Mouse (Mus musculus) heart, embryonic 13.5 days (tissue): Measurements from ENCODE around the gene Mkln1. TPM values are rescaled to one million over a fixed set of nuclear protein-coding genes. Genes with fewer than 3 reads are reported as not detected.

Experiments used
- ATAC-seq: fragments of 200-750 bp; cut with Nextera tagmentation; 2 replicates; pipeline ENCODE4 v1.8.0; 2017; ENCODE audit warnings: moderate TSS enrichment; ENCODE audit not compliant: insufficient number of reproducible peaks, low FRiP score, low TSS enrichment; ENCODE audit errors: extremely low read depth
- H3K27ac ChIP-seq: fragments of 300-500 bp; sonication (generic); replicated peaks from 2 replicates; pipeline ENCODE4 v1.5.1; 2015; ENCODE audit warnings: moderate library complexity, mild to moderate bottlenecking, inconsistent platforms
- H3K27me3 ChIP-seq: fragments of 300-500 bp; sonication (generic); replicated peaks from 2 replicates; pipeline ENCODE4 v1.6.1; 2015; ENCODE audit warnings: mild to moderate bottlenecking, inconsistent platforms
- H3K36me3 ChIP-seq: fragments of 300-500 bp; sonication (generic); 2 replicates; pipeline ENCODE4 v1.6.1; 2015; ENCODE audit warnings: mild to moderate bottlenecking, inconsistent platforms
- H3K4me1 ChIP-seq: fragments of 300-500 bp; sonication (generic); 2 replicates; pipeline ENCODE4 v1.6.1; 2015; ENCODE audit warnings: inconsistent platforms
- H3K4me2 ChIP-seq: fragments of 300-500 bp; sonication (generic); 2 replicates; pipeline ENCODE4 v1.6.1; 2015; ENCODE audit warnings: inconsistent platforms, mild to moderate bottlenecking, moderate library complexity
- H3K4me3 ChIP-seq: fragments of 300-500 bp; sonication (generic); 2 replicates; pipeline ENCODE4 v1.5.1; 2015; ENCODE audit warnings: moderate library complexity, mild to moderate bottlenecking, inconsistent platforms
- H3K9ac ChIP-seq: fragments of 300-500 bp; sonication (generic); 2 replicates; pipeline ENCODE4 v1.6.1; 2015; ENCODE audit warnings: inconsistent platforms, mild to moderate bottlenecking, moderate library complexity
- H3K9me3 ChIP-seq: fragments of 300-500 bp; sonication (generic); 2 replicates; pipeline ENCODE4 v1.6.1; 2016; ENCODE audit warnings: inconsistent platforms
- WGBS: fragments of 180-500 bp; shearing (Covaris S2); methylation state at CpG from one replicate; pipeline ENCODE4 v1.1.7; 2015; ENCODE audit warnings: mixed read lengths; 5-methylcytosine and 5-hydroxymethylcytosine counted together
- polyA plus RNA-seq: library from polyadenylated mRNA; unstranded; fragments of >200 nt; fragmentation: Nextera tagmentation; extraction: Ambion mirVana; gene quantifications from 2 replicates; pipeline ENCODE4 v1.2.1, GENCODE M21; 2015

The Mkln1 gene
- polyA plus RNA-seq, 1 experiment from 2014 or later = 172 TPM

GRCm38 (mm10) chr6:31373084-31373673, 25.4 kb upstream of the Mkln1 start:
- no peak for ATAC-seq
- 74% methylated on average over 6 of the region's 6 CpGs for WGBS
- H3K4me1 ChIP-seq = peaks cover 29% of the 10 kb centered on the region
- H3K4me2 ChIP-seq = no peak overlapping the region
- H3K4me3 ChIP-seq = no peak overlapping the region
- no peaks in the 10 kb centered on the region for H3K27me3 ChIP-seq
- H3K9ac ChIP-seq = no peak overlapping the region
- H3K36me3 ChIP-seq = no peaks in the 10 kb centered on the region
- no peak overlapping the region for H3K27ac ChIP-seq
- H3K9me3 ChIP-seq = no peaks in the 10 kb centered on the region

DNA sequence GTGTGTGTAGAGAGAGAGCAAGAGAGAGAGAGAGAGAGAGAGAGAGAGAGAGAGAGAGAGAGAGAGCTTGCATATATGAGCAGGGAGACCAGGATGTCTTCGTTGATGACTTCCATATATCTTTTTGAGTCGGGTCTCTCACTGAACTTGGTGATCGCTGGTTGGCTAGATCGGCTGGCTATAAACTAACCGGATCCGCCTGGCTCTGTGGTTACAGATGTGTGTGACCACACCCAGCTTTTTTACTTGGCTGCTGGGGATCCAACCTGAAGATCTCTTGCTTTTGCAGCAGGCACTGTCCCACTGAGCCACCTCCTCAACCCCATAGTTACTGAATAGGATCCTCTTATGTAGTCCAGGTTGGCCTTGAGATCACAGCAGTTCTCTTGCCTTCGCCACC, 15.5 kb upstream of the Mkln1 start:
- WGBS = 88% methylated on average over 7 of the region's 7 CpGs
- Histone ChIP-seq H3K36me3 (no peaks in the 10 kb centered on the region), H3K4me3 (no peak overlapping the region)

GRCm38 (mm10) chr6:31384794-31385193, 13.7 kb upstream of the Mkln1 start:
- Histone ChIP-seq H3K4me2 (no peak overlapping the region), H3K27me3 (no peaks in the 10 kb centered on the region), H3K9me3 (peaks cover 7% of the 10 kb centered on the region; the same call in 1 of the 2 replicates), H3K9ac (no peak overlapping the region), H3K27ac (no peak overlapping the region), H3K4me3 (no peak overlapping the region), H3K36me3 (no peaks in the 10 kb centered on the region), H3K4me1 (peaks cover 5% of the 10 kb centered on the region)
- no peak for ATAC-seq
- WGBS = 46% methylated on average over 5 of the region's 5 CpGs

More for the DNA sequence above, 15.5 kb upstream of the Mkln1 start:
- ATAC-seq = no peak
- Histone ChIP-seq H3K4me1 (0 out of 2 replicates have a peak, but pooled peaks cover 3% of the 10 kb centered on the region), H3K27ac (no peak overlapping the region), H3K9me3 (peaks cover 7% of the 10 kb centered on the region; the same call in 1 of the 2 replicates), H3K4me2 (no peak overlapping the region), H3K27me3 (no peaks in the 10 kb centered on the region), H3K9ac (no peak overlapping the region)

- 0 out of 2 replicates have a peak, but pooled peaks cover under 1% of the 10 kb centered on the region for H3K9me3 ChIP-seq
- H3K36me3 ChIP-seq = no peaks in the 10 kb centered on the region
- 82% methylated on average over 10 of the region's 10 CpGs for WGBS
- H3K4me3 ChIP-seq = no peak overlapping the region
- peaks cover 12% of the 10 kb centered on the region for H3K4me1 ChIP-seq
- ATAC-seq = no peak
- H3K9ac ChIP-seq = no peak overlapping the region
- H3K27me3 ChIP-seq = no peaks in the 10 kb centered on the region
- H3K4me2 ChIP-seq = no peak overlapping the region
- no peak overlapping the region for H3K27ac ChIP-seq
Observed at GRCm38 (mm10) chr6:31385281-31386145, 13.0 kb upstream of the Mkln1 start.

- H3K36me3 ChIP-seq = no peaks in the 10 kb centered on the region
- H3K4me2 ChIP-seq = no peak overlapping the region
- no peak overlapping the region for H3K27ac ChIP-seq
- ATAC-seq = no peak; the same call in 1 of the 2 replicates
- no peak overlapping the region for H3K4me3 ChIP-seq
- WGBS = 79% methylated on average over 6 of the region's 6 CpGs
- no peak overlapping the region; the same call in 1 of the 2 replicates for H3K9ac ChIP-seq
- H3K27me3 ChIP-seq = no peaks in the 10 kb centered on the region
- H3K9me3 ChIP-seq = no peaks in the 10 kb centered on the region
- H3K4me1 ChIP-seq = peaks cover 14% of the 10 kb centered on the region
Observed at GRCm38 (mm10) chr6:31389716-31390115, 8.8 kb upstream of the Mkln1 start.

- peak overlapping the region; percentile 57; the same call in 1 of the 2 replicates for H3K27ac ChIP-seq
Observed at GRCm38 (mm10) chr6:31390243-31390981, 8.1 kb upstream of the Mkln1 start.

GRCm38 (mm10) chr6:31392871-31393270, 5.7 kb upstream of the Mkln1 start:
- H3K4me2 ChIP-seq = no peak overlapping the region
- H3K27me3 ChIP-seq = no peaks in the 10 kb centered on the region
- no peak overlapping the region for H3K9ac ChIP-seq
- ATAC-seq = no peak
- 83% methylated on average over 5 of the region's 5 CpGs for WGBS
- no peak overlapping the region for H3K27ac ChIP-seq
- H3K36me3 ChIP-seq = no peaks in the 10 kb centered on the region
- no peak overlapping the region for H3K4me3 ChIP-seq
- peaks cover 15% of the 10 kb centered on the region for H3K4me1 ChIP-seq
- H3K9me3 ChIP-seq = no peaks in the 10 kb centered on the region

More at GRCm38 (mm10) chr6:31390243-31390981, 8.1 kb upstream of the Mkln1 start:
- Histone ChIP-seq H3K9me3 (no peaks in the 10 kb centered on the region), H3K4me2 (no peak overlapping the region), H3K9ac (no peak overlapping the region; the same call in 1 of the 2 replicates), H3K27me3 (no peaks in the 10 kb centered on the region), H3K4me1 (peaks cover 12% of the 10 kb centered on the region), H3K36me3 (no peaks in the 10 kb centered on the region), H3K4me3 (no peak overlapping the region)
- 35% methylated on average over 8 of the region's 8 CpGs for WGBS
- ATAC-seq = no peak

DNA sequence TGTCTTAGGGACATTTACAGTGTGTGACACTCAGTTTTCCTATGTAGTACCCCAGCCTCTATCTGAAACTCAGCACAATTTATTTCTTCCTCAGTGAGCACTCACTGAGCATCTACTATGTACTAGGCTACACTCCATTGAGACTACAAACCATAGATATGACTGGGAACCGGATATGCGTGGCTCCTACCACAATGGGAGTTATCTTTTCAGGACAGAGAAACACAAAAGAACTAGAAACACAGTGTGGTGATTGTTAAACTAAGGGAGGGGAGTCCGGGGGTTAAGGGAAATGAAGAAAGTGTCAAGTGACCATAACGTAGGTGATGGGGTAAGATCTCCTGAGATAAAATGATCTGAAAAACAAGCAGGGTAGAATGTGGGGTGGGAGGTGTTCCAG, 2.4 kb upstream of the Mkln1 start:
- no peak overlapping the region for H3K9ac ChIP-seq
- no peaks in the 10 kb centered on the region for H3K9me3 ChIP-seq
- no peak overlapping the region for H3K4me2 ChIP-seq
- WGBS = 60% methylated on average over 4 of the region's 4 CpGs
- no peak for ATAC-seq
- H3K4me3 ChIP-seq = no peak overlapping the region
- no peaks in the 10 kb centered on the region for H3K36me3 ChIP-seq
- peaks cover 21% of the 10 kb centered on the region for H3K4me1 ChIP-seq
- H3K27me3 ChIP-seq = no peaks in the 10 kb centered on the region
- no peak overlapping the region for H3K27ac ChIP-seq

DNA sequence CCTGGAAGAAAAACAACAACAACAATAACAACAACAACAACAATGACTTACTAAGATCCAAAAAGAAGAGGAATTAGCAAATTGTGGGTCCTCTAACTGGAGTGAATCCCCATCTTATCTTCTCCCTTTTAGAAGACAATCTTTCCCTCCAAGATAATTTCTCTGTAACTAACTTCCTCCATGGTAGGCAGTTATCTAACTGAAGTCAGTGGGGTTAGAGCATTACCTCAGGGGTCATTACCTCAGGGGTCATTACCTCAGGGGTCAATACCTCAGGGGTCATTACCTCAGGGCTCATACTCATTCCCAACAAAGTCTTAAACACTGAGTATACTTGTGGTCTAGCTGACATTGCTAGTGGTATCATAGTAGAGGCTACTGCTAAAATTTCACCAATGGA, 1.2 kb upstream of the Mkln1 start:
- Histone ChIP-seq H3K4me3 (no peak overlapping the region), H3K9me3 (no peaks in the 10 kb centered on the region), H3K36me3 (no peaks in the 10 kb centered on the region), H3K4me1 (peaks cover 29% of the 10 kb centered on the region), H3K4me2 (no peak overlapping the region), H3K9ac (no peak overlapping the region), H3K27me3 (no peaks in the 10 kb centered on the region), H3K27ac (no peak overlapping the region)
- ATAC-seq = no peak

DNA sequence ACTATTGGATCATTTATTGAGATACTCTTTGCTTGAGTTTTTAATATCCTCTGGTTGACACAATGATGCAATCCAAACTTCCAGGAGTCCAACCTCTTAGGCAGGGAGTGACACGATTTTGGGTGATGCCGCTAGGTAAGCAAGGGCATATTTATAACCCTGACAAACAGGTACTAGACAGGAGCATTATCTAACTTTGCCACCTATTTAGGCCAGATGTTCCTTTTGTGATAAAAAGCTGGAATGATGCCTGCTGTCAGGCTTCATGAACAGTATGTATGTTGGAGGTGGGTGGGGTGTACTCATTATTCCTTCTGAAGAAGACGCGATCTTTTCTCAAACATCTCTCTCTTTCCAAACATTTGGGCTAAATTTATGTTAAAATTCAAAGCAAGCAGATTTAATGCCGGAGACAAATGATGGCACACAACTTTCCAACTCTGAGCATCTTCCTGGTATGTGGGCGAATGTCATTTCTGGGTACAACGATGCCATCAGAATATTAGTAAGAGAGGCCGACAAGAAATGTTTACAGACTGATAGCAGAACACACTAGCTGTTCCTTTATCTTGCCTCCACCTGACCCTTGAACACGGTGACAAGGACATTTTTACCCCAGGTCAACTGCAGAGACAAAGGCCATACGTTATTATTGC, 632 bp upstream of the Mkln1 start:
- Histone ChIP-seq H3K4me3 (peak overlapping the region; percentile 97), H3K4me2 (peak overlapping the region; percentile 95), H3K27me3 (no peaks in the 10 kb centered on the region), H3K27ac (peak overlapping the region; percentile 95), H3K9ac (peak overlapping the region; percentile 99), H3K36me3 (no peaks in the 10 kb centered on the region), H3K9me3 (no peaks in the 10 kb centered on the region), H3K4me1 (peaks cover 34% of the 10 kb centered on the region)
- 45% methylated on average over 10 of the region's 10 CpGs for WGBS
- no peak for ATAC-seq

GRCm38 (mm10) chr6:31399206-31399549, 643 bp downstream of the Mkln1 start:
- no peak for ATAC-seq
- Histone ChIP-seq H3K9ac (peak overlapping the region; percentile 99), H3K27me3 (no peaks in the 10 kb centered on the region), H3K4me2 (peak overlapping the region; percentile 95), H3K27ac (peak overlapping the region; percentile 95), H3K4me1 (peaks cover 39% of the 10 kb centered on the region), H3K4me3 (peak overlapping the region; percentile 97), H3K9me3 (no peaks in the 10 kb centered on the region), H3K36me3 (no peaks in the 10 kb centered on the region)
- 1% methylated on average over 28 of the region's 28 CpGs for WGBS
